Mouse (Mus musculus) liver, postnatal 0 days (tissue): ENCODE measurements at regions not wholly inside any gene's neighbourhood (a gene's known extent, or its start where the extent isn't known, plus 50 kb on each side); places are given as distances from the start of the nearest gene placed in this dataset.

Experiments used
- CTCF ChIP-seq: sonication (generic); IDR thresholded peaks from 2 replicates; pipeline ENCODE4 v1.5.1; 2016; ENCODE audit warnings: antibody characterized with exemption, low read depth
- EP300 ChIP-seq: IDR thresholded peaks from 2 replicates; pipeline ENCODE4 v1.6.1; 2016; ENCODE audit warnings: antibody characterized with exemption, low read depth, mild to moderate bottlenecking

GRCm38 (mm10) chr6:94865498-94865897 is 165.5 kb upstream of the Lrig1 start:
- TF ChIP-seq CTCF = no peak
- peak; percentile 66; the same call in 1 of the 2 replicates for TF ChIP-seq EP300
